Mouse (Mus musculus): ENCODE data around the gene March6.

GRCm38 (mm10) chr15:31453098-31453916 is 77.5 kb downstream of the March6 start, which contains the start of gene Ropn1l:
- TF ChIP-seq POLR2A (IDR thresholded peaks at IDR 0.05; ENCODE audit: control insufficient read depth, extremely low read depth, insufficient read depth, low read length, poor library complexity) = no peak
- peak; percentile 47; the same call in 1 of the 2 replicates for TF ChIP-seq CTCF (IDR thresholded peaks at IDR 0.05; ENCODE audit: borderline replicate concordance, control insufficient read depth, extremely low read depth, insufficient read depth, low read length, poor library complexity)
